Mouse (Mus musculus) CD4-positive naive resting alpha-beta T cell, adult 76 days (primary cell): Measurements from ENCODE around the gene Pcsk7. TPM values are rescaled to one million over a fixed set of nuclear protein-coding genes. Genes with fewer than 3 reads are reported as not detected.

Experiments
- total RNA-seq: library from RNA; stranded (reverse); gene quantifications from one replicate; pipeline ENCODE4 v1.2.4, GENCODE M21; 2023

The Pcsk7 gene
- total RNA-seq: 68.6 TPM

GRCm38 (mm10) chr9:45906355-45907077 lies at the start of gene Pcsk7, which contains the start of gene Rnf214:
TSS of gene Pcsk7 (plus strand) at chr9:45906497.
TSS of gene Rnf214 (minus strand) at chr9:45906911.

GRCm38 (mm10) chr9:45935628-45936210 lies 29.4 kb downstream of the Pcsk7 start, which contains the start of gene Tagln:
TSS of gene Tagln (minus strand) at chr9:45936058.

GRCm38 (mm10) chr9:45955107-45955963 lies 49.0 kb downstream of the Pcsk7 start, which contains the start of gene Sidt2:
TSS of gene Sidt2 (minus strand) at chr9:45955258.

Other genes starting within 250 kb of the Pcsk7 start
- 38.6 TPM for gene Cep164, start 77.8 kb upstream of the Pcsk7 start, total RNA-seq
- gene Bace1, start 67.9 kb upstream of the Pcsk7 start, total RNA-seq: 1.9 TPM
- 30.8 TPM for gene Rnf214, start 414 bp downstream of the Pcsk7 start, total RNA-seq
- gene Tagln, start 29.6 kb downstream of the Pcsk7 start, total RNA-seq: 5.1 TPM
- gene Sidt2, start 48.8 kb downstream of the Pcsk7 start, total RNA-seq: 427 TPM
- gene Pafah1b2, start 106.2 kb downstream of the Pcsk7 start, total RNA-seq: 69.5 TPM
- 67.2 TPM for gene Sik3, start 106.3 kb downstream of the Pcsk7 start, total RNA-seq